Mouse (Mus musculus) megakaryocyte progenitor cell, adult 5-6 weeks (primary cell): ENCODE measurements around the gene Vtcn1. TPM values are rescaled to one million over a fixed set of nuclear protein-coding genes. Genes with fewer than 3 reads are reported as not detected.

ENCODE experiments used
- ATAC-seq: replicated peaks from 2 replicates; pipeline ENCODE4 v1.8.0; 2016; ENCODE audit warnings: mild to moderate bottlenecking, moderate TSS enrichment, inconsistent platforms; ENCODE audit not compliant: poor library complexity
- total RNA-seq, 2 experiments: library from RNA; stranded (forward) in 1 of 2; stranded (reverse) in 1 of 2; fragments of 157-497, 149-512 nt in 1 of 2; fragments of 200-1000 nt in 1 of 2; gene quantifications; 2 replicates each; pipeline versions ENCODE4 v1.2.3 to v1.2.4; 2015 to 2017

Vtcn1 gene
- total RNA-seq, 2 experiments from 2014 or later, result not detected

DNA sequence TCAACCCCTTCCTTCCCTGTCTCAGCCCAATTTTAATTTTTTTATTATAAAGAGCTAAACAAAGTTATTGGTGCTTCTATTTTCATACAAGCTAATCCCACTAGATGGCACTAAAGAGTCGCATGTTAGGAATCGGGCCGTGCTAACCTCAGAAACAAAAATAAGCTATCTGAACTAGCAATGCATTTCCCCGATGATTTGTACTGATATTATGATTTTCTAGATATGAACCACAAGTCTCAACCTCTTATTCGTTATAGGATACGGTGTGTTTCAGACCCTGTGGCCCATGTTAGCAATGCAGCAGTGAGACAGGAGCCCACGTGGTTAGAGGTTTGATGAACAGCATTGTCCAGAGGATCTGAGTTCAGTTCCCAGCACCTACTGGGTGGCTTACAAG, 91.6 kb downstream of the Vtcn1 start:
- peak; percentile 67 for ATAC-seq

DNA sequence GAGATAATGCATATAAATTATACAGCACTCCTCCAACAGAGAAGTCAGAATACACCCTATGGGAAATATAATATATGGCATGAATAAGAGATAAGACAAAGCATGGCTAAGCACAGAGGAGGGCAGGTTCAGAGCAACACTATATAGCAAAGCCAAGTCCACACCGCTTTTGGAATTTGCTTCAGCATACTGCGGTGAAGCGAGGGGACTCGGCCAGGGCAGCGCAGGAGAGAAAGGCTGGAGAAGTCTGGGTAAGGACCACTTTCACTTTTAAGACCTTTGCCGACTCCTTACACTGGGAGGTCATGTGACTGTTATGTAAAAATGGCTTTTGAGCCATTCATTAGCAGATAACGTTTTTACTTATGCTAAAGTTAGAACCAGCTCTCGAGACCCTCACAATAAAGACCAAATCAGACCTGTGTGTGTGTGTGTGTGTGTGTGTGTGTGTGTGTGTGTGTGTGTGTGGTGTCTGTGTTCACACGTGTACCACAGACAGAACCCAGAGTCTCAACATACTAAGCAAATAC, 95.4 kb downstream of the Vtcn1 start:
- ATAC-seq, result 0 out of 2 replicates have a peak, but pooled peaks have one; percentile 4

DNA sequence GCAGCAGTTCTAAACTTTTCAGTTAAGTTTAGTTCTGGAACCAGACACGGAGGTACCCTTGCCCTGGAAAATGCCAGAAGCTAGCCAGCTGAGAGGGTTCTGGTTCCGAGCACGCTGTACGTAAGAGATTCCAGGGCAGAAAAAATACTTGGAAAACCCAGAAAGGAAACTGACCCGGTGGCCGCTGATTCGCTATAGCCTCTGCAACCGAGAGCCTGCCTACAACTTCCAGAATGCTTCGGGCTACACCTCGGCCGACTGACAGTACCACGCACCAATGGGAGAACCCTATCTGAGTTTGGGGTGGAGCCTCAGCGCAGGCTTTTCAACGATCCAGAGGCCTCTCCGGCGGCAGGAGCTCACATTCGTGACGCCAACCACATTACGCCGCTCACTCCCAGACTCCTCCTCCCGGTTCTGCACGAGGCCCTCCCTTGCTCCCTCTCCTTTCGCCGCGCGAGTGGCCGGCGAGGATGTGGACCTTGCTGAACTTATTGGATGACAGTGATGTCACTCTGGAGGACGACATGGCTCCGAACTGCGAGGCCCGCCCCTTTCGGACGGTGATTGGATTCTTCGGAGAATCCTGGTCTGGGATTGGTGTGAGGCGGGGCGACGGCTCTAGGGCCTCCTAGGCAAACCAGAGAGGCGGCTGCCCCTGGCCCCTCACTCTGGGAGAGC, 96.7 kb downstream of the Vtcn1 start, which contains the start of gene Trim45:
Gene Trim45, plus strand, starts transcription at position 378 of the 681 bp plus-strand sequence.
- ATAC-seq, result peak; percentile 84

DNA sequence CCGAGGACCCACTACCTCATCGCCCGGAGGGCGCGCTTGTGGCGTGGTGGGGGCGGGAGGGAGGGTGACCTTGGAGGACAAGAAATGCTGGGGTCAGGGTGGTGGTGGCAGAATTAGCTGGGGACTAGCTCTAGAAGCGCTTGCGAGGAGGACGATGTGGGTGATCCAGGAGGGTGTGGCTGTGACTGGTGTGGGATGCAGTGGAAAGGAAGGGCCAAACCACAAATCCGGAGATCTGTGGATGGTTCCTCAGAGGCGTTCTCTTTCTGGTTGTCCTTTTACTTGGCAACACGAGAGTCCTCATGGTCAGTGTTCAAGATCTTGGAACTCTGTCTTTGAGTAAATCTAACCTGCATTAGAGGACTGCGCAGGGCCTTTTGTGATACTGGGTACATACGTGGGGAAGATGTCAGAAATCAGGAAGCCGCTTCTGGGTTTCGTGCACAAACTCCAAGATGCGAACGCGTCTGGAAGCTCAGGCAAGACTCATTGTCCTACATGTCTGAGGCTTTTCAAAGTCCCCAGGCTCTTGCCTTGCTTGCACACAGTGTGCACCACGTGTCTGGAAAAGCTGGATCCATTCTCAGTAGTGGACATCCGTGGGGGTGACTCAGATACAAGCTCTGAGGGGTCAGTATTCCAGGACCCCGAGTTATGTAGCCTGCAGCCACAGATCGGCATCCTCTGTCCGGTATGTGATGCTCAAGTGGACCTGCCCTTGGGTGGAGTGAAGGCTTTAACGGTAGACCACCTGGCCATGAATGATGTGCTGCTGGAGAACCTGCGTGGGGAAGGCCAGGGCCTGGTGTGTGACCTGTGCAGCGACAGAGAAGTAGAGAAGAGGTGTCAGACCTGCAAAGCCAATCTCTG, 97.5 kb downstream of the Vtcn1 start:
- peak; percentile 12 for ATAC-seq

DNA sequence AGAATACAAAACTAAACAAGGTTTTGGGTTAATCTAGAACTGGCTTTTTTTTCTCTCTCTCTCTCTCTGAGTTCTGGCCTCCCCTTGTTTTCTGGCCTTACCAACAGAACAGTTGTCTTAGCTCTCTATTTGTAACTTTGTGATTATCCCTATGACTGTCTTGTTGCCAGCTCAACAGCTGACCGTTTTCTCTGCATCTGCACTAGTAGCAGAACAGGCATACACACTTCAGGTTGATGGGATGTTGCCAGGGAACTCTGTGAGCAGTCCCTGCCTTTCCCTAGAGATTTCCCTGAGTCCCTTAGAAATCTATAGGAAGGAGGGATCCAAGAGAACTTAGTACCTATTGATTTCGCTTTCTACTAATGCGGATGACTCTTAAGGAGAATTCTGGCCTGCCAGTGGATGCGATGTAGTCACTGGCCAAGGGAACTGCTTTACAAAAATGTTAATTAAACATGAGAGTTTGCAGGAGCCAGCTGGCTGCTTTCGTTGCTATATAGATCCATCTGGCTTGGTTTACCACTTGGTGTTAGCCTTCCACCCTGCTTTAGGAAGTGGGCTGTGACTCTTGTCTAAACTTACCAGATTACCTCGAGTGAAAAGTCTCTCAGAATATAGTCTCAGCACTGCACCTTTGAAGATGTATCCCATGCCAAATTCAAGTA, 98.9 kb downstream of the Vtcn1 start:
- no peak for ATAC-seq

DNA sequence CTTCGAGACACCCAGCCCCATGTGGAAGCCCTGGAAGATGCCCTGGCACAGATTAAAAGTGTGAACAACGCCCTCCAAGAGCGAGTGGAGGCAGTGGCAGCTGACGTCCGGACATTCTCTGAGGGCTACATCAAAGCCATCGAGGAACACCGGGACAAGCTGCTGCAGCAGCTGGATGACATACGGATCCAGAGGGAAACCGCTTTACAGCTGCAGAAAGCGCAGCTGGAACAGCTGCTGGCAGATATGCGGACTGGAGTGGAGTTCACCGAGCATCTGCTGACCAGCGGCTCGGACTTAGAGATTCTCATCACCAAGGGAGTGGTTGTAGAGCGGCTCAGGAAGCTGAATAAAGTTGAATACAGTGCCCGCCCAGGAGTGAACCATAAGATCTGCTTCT, 99.9 kb downstream of the Vtcn1 start:
- ATAC-seq, result no peak

DNA sequence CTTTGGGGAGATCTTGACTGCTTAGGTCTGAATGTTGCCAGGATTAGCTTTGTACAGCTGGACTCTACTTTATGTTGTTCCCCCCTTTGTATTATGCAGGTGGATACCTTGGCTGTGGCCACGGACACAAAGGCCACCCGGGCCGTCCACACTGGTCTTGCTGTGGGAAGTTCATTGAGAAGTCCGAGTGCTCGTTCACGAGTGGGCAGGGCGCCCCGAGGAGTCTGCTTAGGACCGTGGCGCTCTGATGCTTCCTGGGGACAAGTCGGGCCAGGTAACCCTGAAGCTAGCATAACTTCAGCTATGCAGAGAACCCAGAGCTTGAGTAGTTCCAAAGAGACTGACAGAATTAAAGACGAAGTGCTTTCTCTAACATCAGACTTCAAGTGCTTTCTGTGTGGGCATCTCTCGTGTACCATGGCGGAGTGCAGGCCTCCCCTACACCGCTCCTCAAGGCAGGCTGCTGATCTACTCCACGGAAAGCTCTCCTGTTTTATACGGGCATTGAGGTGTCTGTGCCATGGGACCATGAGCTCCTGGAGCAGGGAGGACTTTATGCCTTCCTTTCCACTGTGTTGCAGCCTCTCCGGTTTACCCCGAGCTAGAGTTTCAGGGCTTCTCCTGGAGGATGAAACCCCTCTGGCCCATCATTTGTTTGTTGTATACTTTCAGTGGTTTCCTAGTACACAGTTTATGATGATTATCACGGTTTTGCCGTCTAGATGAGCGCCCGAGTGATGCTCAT, 106.2 kb downstream of the Vtcn1 start:
- no peak for ATAC-seq

DNA sequence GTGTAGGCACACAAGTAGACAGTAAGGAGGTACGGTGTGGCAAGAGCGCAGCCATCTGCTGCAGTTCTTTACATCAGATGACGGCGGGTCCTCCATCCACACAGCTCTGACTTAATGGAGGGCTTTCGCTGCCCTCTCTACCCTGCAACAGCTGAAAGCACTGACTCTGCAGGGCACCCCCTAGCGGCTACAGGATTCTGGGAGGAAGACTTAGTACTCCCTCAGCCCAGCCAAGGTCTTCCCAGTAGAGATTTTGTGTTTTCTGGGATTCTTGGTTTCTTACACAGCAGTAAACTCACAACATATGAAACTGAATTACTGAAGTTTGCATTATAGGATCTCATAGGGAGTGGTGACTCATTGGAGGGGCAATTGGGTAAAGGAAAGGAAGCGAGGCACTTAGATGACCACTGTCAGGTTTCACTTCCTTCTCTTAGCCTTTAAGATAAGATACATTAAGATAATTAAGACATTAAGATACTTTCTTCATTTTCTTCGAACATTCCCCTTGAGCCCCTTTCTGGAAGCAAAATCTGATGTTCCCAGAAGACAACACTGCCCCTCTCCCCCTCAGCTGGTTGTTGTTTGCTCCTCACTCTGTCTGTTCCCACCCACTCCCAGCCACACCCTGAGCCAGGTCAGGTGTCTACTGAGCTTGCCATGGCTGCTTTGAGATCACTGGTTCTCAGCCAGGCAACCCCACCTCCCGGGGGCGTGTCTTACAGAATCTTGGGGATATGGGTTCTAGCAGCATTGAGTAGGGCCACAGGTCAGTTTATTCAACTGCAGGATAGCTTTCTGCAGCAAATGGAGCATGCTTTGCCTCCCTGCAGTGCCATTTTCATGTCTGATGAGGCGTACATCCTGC, 107.1 kb downstream of the Vtcn1 start:
- peak; percentile 84 for ATAC-seq

DNA sequence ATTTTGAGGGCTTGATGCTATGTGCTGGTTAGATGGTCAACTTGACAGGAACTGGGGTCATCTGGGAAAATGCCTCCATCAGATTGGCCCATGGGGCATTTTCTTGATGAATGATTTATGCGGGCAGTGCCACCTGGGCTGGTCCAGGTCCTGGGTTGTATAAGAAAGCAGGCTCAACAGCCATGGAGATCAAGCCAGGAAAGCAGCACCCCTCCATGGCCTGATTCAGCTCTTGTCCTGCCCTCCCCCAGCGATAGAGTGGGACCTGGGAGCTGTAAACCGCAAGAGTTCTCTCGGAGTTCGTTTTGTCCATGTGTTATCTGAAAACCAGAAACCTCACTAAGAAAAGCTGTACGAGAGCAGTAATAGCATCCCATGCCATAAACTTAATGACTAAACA, 110.3 kb downstream of the Vtcn1 start:
- ATAC-seq, result no peak

DNA sequence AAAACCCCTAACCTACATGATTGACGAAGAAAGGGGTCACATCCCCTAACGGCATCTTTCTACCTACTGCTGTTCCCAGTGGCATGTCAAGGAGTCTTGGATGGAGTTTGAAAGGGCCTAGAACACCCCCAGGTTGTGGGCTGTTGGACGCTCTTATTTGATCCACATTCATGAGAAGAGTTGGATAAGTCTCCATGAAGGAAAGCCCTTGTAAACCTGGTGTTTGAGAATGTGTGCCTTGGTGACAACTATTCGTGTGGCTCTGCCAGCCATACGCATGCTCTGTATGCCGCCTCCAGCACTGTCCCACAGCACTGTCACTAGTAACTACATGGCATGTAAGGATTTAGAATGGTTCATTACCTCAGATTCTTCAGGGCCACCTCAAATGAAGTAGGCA, 110.9 kb downstream of the Vtcn1 start:
- ATAC-seq, result no peak

DNA sequence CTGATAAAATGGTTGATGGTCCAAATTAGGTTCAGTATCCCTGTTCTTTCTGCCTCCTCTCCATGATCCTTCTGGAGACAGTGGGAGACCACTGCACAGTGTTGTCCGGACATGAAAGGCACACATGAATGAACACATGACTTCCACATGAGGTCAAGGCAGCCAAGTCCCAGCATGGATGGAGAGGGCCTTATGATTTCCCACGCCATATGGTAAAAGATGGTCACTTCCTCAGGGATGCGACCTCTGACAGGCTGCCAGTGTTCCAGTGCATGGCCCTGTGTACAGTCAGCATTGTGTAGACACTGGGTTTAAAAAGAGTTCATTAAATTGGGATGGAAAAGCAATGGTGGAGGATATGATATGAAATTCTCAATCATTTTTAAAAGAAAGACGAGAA, 113.0 kb downstream of the Vtcn1 start:
- no peak for ATAC-seq

DNA sequence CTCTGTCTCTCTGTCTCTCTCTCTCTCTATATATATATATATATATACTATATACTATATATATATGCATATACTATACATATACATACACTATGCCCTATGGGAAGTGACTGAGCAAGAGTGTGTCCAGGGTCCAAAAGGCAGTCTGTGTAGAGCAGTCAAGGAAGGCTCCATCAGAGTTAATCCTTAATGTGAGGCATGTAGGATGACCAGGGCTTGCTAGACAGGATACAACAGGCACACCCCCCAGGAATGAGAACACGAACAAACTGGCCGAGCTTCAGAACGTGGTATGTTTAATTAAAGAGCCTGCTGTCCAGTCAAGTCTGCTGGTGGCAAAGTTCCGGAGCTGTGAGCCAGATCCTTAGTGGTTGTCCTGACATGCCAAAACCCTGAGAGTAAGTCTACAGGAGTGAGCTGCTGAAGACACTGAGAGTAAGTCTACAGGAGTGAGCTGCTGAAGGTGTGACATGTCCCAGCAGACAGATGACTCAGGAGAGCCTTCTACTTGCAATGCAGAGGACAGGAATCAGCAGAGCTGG, 115.3 kb downstream of the Vtcn1 start:
- no peak for ATAC-seq

Other genes starting within 250 kb of the Vtcn1 start
- gene Man1a2, start 140.0 kb upstream of the Vtcn1 start, total RNA-seq (2015), result 19.3 and 19.4 TPM in 2 replicates
- gene Man1a2, start 140.0 kb upstream of the Vtcn1 start, total RNA-seq (2017), result 56.8 and 84.3 TPM in 2 replicates
- gene Trim45, start 96.7 kb downstream of the Vtcn1 start, total RNA-seq (2015), result 6.6 and 6.9 TPM in 2 replicates
- 26.3 and 26.4 TPM in 2 replicates for gene Trim45, start 96.7 kb downstream of the Vtcn1 start, total RNA-seq (2017)
- gene Ttf2, start 144.2 kb downstream of the Vtcn1 start, total RNA-seq (2015), result 22.0 and 22.4 TPM in 2 replicates
- gene Ttf2, start 144.2 kb downstream of the Vtcn1 start, total RNA-seq (2017), result 30.1 and 30.4 TPM in 2 replicates
- 0.20 TPM in 1 of 2 replicates, not detected in the other for gene Cd101, start 204.1 kb downstream of the Vtcn1 start, total RNA-seq (2015)
- 0.41 and 0.42 TPM in 2 replicates for gene Cd101, start 204.1 kb downstream of the Vtcn1 start, total RNA-seq (2017)